17 mouse cellular contexts compared by ENCODE assay signal in the genomic region with DNA sequence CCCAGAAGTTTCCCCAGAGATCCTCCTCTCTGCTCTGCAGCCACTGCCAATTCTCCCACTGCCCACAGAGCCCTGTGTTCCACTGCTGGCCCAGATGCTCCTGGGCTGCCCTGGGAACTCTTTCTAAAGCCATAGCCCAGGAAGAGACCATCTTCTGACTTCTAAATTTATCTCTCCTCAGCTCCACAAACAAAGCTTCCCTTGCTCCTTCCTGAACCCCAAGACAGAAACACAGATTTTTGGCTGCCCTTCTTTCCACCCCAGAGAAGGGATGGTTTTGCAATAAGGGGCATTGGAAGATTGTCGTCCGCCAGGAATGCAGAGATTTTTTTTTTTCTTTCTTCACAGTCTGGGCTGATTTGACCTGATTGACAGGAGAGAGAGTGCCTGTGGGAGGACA.
A peak's percentile ranks its signal among the peaks of the same experiment; 100 is the strongest.
DNase-seq lines count a peak whose midpoint lies in the region; ATAC-seq and TF ChIP-seq lines count a peak whose summit lies in the region.
"Had no signal": no experiment of that assay in that cellular context is flagged by ENCODE, and none has a peak within 500 bp of the region (broad histone marks: within the 10 kb centered on the region; RNA-seq: fewer than 3 reads in every experiment).

No protein-coding gene starts in this region.

- no peak overlapping the region for H3K9ac ChIP-seq in lung, embryonic 14.5 days
- H3K9ac ChIP-seq: forebrain, embryonic 15.5 days; hindbrain, embryonic 12.5 days; intestine, embryonic 15.5 days; neural tube, embryonic 13.5 days had no signal

- intact Hi-C loops in heart, postnatal 10 days (cut with DNase I), result loop anchor here (5.0 kb wide), 1 partner anchor 67 kb away; the partner anchor contains the start of gene Socs5

- DNase-seq in heart, adult 9 months (ENCODE audit: low spot score in 2 of 2), result peak; percentile 44 to 52
- DNase-seq in heart, adult 8-10 months (ENCODE audit: low spot score), result no peak
- peak; percentile 68 for DNase-seq in lung, embryonic 14.5 days
- no peak for DNase-seq in lung, adult 18-20 months
- peak; percentile 92 for DNase-seq in NIH3T3 (ENCODE audit: low read depth)
- DNase-seq in heart, postnatal 10 days, result peak; percentile 22 to 41
- no peak for DNase-seq in frontal cortex, postnatal 10 days (ENCODE audit: low spot score in 2 of 2)
- DNase-seq in layer of hippocampus, adult 11-12 months (ENCODE audit: low spot score), result no peak
- DNase-seq: right cerebral cortex, adult 18-20 months had no signal

- H3K27ac ChIP-seq in lung, embryonic 14.5 days (ENCODE audit: low read depth), result peak overlapping the region; percentile 58
- H3K27ac ChIP-seq: forebrain, embryonic 15.5 days; hindbrain, embryonic 12.5 days; intestine, embryonic 15.5 days; neural tube, embryonic 13.5 days had no signal

- peaks cover 13% of the 10 kb centered on the region; the same call in 1 of the 2 replicates for H3K4me1 ChIP-seq in lung, embryonic 14.5 days (ENCODE audit: insufficient read depth)

- no peaks in the 10 kb centered on the region; the same call in 1 of the 2 replicates for H3K9me3 ChIP-seq in lung, embryonic 14.5 days (ENCODE audit: low read depth, low read length)
- H3K9me3 ChIP-seq: forebrain, embryonic 15.5 days; intestine, embryonic 15.5 days had no signal

- ATAC-seq in lung, embryonic 14.5 days (ENCODE audit: insufficient read depth), result no peak
- ATAC-seq: activated CD4-positive, CD25-positive, alpha-beta regulatory T cell, adult 4 months; CD4-positive, CD25-positive, alpha-beta regulatory T cell, adult 4 months; forebrain, embryonic 15.5 days; midbrain, embryonic 16.5 days had no signal

- H3K4me3 ChIP-seq in lung, embryonic 14.5 days (ENCODE audit: low read depth, low read length), result no peak overlapping the region
- H3K4me3 ChIP-seq: forebrain, embryonic 15.5 days; hindbrain, embryonic 12.5 days; intestine, embryonic 15.5 days; neural tube, embryonic 13.5 days had no signal

- no peaks in the 10 kb centered on the region for H3K36me3 ChIP-seq in lung, embryonic 14.5 days (ENCODE audit: insufficient read depth)
- H3K36me3 ChIP-seq: forebrain, embryonic 15.5 days; hindbrain, embryonic 12.5 days; intestine, embryonic 15.5 days; neural tube, embryonic 13.5 days had no signal

- H3K4me2 ChIP-seq in lung, embryonic 14.5 days, result no peak overlapping the region
- H3K4me2 ChIP-seq: forebrain, embryonic 15.5 days; hindbrain, embryonic 12.5 days; intestine, embryonic 15.5 days; liver, embryonic 11.5 days; neural tube, embryonic 13.5 days had no signal

- TF ChIP-seq CTCF in lung, embryonic 14.5 days (IDR thresholded peaks at IDR 0.05; ENCODE audit: low read depth), result no peak

- 44% methylated on average over 2 of the region's 2 CpGs for WGBS in lung, embryonic 14.5 days

- no peaks in the 10 kb centered on the region for H3K27me3 ChIP-seq in lung, embryonic 14.5 days (ENCODE audit: insufficient read depth, low read length)
- H3K27me3 ChIP-seq: forebrain, embryonic 15.5 days; hindbrain, embryonic 12.5 days; intestine, embryonic 15.5 days; neural tube, embryonic 13.5 days had no signal

Comparison
In these comparisons a context has a peak if more than half of its experiments do, and no peak if none do; other contexts are left out.
1. DNase-seq: peak in heart, adult 9 months (2 of 2), lung, embryonic 14.5 days (single experiment), NIH3T3 (single experiment) and heart, postnatal 10 days (2 of 2); none in heart, adult 8-10 months (single experiment), lung, adult 18-20 months (0 of 2), frontal cortex, postnatal 10 days (0 of 2) and layer of hippocampus, adult 11-12 months (single experiment).